Mouse (Mus musculus) T-cell, adult 2 months (primary cell): Measurements from ENCODE around the gene Pla2g15.

ENCODE experiments used
- DNase-seq: peaks from one replicate; pipeline ENCODE4 v3.0.0; 2022; ENCODE audit warnings: low spot score

Gene Pla2g15

GRCm38 (mm10) chr8:106134751-106135571 is 15.2 kb upstream of the Pla2g15 start:
- no peak for DNase-seq

DNA sequence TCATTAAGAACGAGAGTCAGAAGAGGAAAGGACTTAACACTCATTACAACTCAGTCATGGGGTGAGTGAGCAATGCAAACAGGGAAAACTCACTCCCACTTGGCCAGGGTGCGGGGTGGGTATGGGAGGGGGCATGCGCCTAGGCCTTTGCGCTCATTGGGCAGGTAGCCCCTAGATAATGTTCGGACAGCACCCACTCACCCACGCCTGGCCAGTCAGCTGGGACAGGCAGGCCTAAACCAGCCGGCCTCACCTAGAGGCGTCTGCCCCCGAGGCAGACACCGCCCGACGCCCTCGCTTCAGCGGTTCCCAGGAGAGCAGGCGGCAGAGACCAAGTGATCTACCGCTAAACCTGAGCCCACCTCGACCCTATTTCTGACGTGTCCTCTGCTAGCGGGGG is 14.5 kb upstream of the Pla2g15 start:
- DNase-seq, result no peak

GRCm38 (mm10) chr8:106136156-106137130 is 13.8 kb upstream of the Pla2g15 start, which contains the start of gene Esrp2:
Gene Esrp2, minus strand, starts transcription at chr8:106136974.
- DNase-seq, result peak; percentile 51

GRCm38 (mm10) chr8:106137218-106137905 is 12.8 kb upstream of the Pla2g15 start:
- no peak for DNase-seq

GRCm38 (mm10) chr8:106137906-106138477 is 12.2 kb upstream of the Pla2g15 start:
- no peak for DNase-seq

DNA sequence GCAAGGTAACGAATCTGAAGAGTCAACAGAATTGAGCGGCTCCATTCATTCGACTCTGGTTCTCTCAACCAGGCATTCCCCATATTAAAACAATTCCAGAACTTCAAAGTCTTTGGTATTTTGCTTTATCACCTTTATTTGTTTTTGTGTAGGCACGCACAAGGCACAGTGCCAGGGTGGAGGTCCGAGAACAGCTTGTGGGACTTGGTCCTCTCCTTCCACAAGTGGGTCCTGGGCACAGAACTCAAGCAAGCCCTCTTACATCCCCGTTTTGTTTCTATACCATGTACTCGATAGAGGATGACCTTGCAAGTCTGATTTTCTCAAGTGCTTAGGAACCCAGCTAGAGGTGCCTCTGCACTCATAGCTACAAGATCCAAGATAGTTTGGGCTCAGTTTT is 11.6 kb upstream of the Pla2g15 start:
- no peak for DNase-seq

GRCm38 (mm10) chr8:106140191-106140590 is 10.0 kb upstream of the Pla2g15 start:
- DNase-seq, result no peak

GRCm38 (mm10) chr8:106140769-106141168 is 9.4 kb upstream of the Pla2g15 start:
- peak; percentile 82 for DNase-seq

- no peak for DNase-seq
These were observed 4.9 kb upstream of the Pla2g15 start for GRCm38 (mm10) chr8:106145331-106145730.

DNA sequence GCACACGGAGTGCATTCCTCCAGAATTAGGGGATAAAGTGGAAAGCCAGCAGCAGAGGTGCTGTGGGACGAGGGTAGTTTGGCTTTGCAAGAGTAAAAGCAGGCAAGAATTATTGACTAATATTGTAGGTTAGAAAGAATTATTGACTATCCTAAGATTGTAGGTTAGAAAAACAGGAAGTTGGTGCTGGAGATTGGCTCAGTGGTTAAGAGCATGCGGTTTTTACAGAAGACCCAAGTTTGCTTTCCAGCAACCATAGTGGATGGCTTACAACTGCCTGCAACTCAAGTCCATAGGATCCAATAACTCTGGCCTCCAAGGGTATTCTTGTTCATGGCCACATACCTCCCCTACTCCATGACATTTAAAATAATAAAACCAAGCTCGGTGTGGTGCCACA is 4.2 kb upstream of the Pla2g15 start:
- DNase-seq, result no peak

DNA sequence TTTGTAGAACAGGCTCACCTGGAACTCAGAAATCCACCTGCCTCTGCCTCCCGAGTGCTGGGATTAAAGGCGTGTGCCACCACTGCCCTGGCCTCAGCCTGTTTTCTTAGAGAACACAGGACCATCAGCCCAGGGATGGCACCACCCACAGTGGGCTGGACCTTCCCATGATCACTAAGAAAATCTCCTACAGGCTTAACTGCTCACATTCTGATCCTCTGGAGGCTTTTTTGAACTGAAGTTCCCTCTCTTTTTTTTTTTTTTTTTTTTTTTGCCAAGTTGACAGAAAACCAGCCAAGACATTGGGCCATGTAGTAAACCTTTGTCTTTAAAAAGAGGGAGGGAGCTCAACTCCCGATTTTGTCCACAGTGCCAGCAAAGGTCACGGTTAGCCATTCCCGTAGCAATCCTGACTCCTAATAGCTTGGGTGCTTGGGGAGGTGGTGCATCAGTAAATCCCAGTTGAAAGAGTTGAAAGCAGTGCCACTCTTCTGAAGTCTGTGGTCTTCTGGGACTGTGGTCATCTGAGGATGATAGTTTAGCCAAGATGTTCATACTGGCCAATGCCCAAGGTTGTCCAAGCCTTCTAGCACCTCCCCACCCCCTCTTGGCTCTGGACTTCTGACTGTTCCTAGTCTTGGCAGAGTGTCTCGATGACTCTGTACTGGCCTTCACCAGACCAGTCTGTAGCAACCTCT is 2.2 kb upstream of the Pla2g15 start:
- DNase-seq, result no peak

DNA sequence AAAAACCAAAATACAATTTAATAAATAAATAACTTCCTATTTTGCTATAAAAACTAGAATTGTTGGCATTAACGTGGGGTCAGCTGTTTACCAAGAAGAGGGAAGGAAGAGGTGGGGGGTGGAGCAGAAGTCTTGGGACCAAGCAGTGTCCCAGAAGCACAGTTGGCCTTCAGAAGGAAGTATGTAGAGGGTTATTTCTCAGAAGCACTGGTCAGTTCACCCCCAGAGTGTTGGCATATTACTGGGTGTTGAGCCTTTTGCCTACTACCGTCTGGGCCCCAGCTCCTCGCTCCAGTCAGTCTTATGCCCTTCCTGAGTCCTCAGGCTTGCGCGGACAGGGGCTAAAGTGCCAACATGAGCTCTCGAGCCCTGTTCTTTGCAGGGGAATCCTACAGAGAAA is 1.2 kb upstream of the Pla2g15 start:
- no peak for DNase-seq

- DNase-seq, result no peak
These were observed 428 bp downstream of the Pla2g15 start for GRCm38 (mm10) chr8:106150653-106151000.

- DNase-seq, result no peak
These were observed 842 bp downstream of the Pla2g15 start for GRCm38 (mm10) chr8:106151041-106151440.

DNA sequence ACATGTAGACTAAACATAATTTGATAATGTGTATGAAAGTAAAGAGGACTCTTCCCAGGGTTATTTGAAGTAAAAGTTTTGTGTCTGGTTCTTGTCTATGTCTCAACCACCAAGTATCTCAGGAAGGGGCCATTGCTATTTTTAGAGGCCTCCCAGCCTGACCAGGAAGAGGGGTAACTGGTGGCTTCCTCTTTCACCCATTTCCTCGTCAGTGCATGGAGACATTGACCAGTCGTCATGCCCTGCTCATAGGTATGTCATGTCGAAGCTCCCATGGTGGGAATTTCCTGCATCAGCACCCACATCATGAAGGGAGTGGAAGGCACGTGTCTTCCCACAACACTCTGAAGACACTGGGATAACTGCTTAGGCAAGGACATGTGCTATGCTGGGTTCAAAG is 2.7 kb downstream of the Pla2g15 start:
- DNase-seq, result no peak

- no peak for DNase-seq
These were observed 7.2 kb downstream of the Pla2g15 start for GRCm38 (mm10) chr8:106157419-106157818.

DNA sequence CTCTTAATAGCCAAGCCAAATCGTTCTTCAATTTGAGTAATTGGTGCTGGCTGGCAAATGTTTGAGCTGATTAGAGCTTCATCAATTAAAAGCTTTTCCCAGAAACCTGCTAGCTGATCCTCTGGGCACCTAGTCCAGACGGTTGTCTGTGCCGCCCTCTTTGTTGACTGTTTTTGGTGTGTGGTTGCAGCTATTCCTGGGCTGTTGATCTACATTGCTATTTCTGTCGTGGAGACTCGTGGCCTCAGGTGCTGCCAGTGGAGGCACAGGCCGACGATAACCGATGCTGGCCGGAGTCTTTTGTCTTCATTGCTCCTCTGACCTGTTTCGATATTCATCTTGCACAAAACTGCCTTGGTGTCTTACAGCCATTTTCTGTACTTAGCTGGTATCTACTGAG is 8.2 kb downstream of the Pla2g15 start:
- no peak for DNase-seq

GRCm38 (mm10) chr8:106159876-106160275 is 9.7 kb downstream of the Pla2g15 start:
- no peak for DNase-seq

DNA sequence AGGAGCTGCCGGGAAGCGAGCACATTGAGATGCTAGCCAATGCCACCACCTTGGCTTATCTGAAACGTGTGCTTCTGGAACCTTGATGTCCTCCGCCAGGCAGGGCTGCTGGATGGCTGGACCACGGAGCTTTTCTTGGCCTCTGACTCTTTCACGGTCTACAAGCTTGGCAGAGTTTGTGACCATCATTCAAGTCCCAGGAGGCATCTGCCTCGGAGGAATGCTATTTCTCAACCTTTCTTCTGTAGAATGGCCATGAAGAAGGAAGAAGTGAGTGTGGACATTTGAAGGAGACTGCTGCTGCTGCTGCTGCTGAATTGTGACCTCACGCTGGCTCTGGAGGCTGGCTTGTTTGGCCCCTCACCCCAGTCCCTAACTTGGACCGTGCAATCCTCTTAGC is 13.1 kb downstream of the Pla2g15 start:
- DNase-seq, result no peak

- peak; percentile 59 for DNase-seq
These were observed 15.3 kb downstream of the Pla2g15 start for GRCm38 (mm10) chr8:106165460-106165859.

DNA sequence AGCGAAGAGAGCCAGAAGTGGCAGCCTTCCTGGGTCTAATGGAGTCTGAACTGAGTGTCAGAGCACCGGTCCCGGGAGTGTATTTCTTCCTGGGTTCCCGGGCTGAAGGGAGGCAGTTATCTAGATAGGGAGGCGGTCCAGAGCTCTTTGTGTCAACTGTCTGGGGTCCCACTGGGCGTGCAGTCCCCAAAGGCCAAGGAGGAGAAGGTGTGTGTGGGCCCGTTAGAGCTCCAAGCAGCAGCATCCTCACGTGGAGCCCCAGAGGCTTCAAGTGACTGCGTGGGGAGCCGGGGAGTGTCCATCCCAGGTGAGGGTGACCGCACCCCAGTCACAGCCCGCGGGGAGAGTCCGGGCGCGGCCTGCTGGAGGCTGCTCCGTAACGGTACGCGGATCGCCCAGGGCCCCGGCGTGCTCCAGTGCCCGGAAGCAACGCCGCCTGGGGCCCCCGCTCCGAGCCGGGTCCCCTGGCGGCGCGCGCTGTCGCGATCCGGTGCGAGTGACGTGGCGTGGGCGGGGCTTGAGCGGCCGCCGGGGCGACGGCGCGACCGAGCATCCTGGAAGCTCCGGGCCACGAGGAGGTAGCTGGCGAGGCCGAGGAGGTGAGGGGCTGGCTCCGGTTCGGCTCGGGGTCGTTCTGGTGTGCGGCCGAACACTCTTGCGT is 18.3 kb downstream of the Pla2g15 start, which contains the start of gene Slc7a6:
Gene Slc7a6, plus strand, starts transcription at position 502 of the 661 bp plus-strand sequence.
- DNase-seq, result peak; percentile 87
